Mouse (Mus musculus): ENCODE results near the gene Bex2.

GRCm38 (mm10) chrX:136085155-136085554, 17.1 kb upstream of the Bex2 start, which contains the start of gene Nxf3:
- TF ChIP-seq CTCF (IDR thresholded peaks at IDR 0.05; ENCODE audit: extremely low read depth, insufficient read depth, insufficient read length, insufficient replicate concordance) (no peak), POLR2A (IDR thresholded peaks at IDR 0.05; ENCODE audit: low read depth, low read length) (no peak)
